ENCODE assay signal across 9 mouse cellular contexts in genomic region chr13:63072376-63072775, GRCm38 (mm10).
DNase-seq lines count a peak whose midpoint lies in the region; ATAC-seq lines count a peak whose summit lies in the region.
"Had no signal": no experiment of that assay in that cellular context is flagged by ENCODE, and none has a peak within 500 bp of the region (broad histone marks: within the 10 kb centered on the region; RNA-seq: fewer than 3 reads in every experiment).

No protein-coding gene starts in this region.

- H3K36me3 ChIP-seq in heart, embryonic 15.5 days: no peaks in the 10 kb centered on the region
- H3K36me3 ChIP-seq in lung, embryonic 16.5 days (ENCODE audit: control insufficient read depth, insufficient read depth, low read length): no peaks in the 10 kb centered on the region; the same call in 1 of the 2 replicates

- no peaks in the 10 kb centered on the region for H3K9me3 ChIP-seq in heart, embryonic 15.5 days (replicated peaks)
- no peaks in the 10 kb centered on the region for H3K9me3 ChIP-seq in lung, embryonic 16.5 days (ENCODE audit: control insufficient read depth, low read length)

- no peak overlapping the region for H3K4me2 ChIP-seq in heart, embryonic 15.5 days
- no peak overlapping the region for H3K4me2 ChIP-seq in lung, embryonic 16.5 days (ENCODE audit: low read depth, low read length)

- no peak overlapping the region for H3K9ac ChIP-seq in heart, embryonic 15.5 days
- H3K9ac ChIP-seq in lung, embryonic 16.5 days (ENCODE audit: low read length): peak overlapping the region; percentile 21; the same call in 1 of the 2 replicates

- H3K4me1 ChIP-seq in heart, embryonic 15.5 days (replicated peaks): peaks cover 20% of the 10 kb centered on the region
- H3K4me1 ChIP-seq in lung, embryonic 16.5 days (replicated peaks; ENCODE audit: control insufficient read depth, insufficient read depth, low read length): peaks cover 24% of the 10 kb centered on the region

- no peaks in the 10 kb centered on the region for H3K27me3 ChIP-seq in heart, embryonic 15.5 days
- no peaks in the 10 kb centered on the region for H3K27me3 ChIP-seq in lung, embryonic 16.5 days (ENCODE audit: control insufficient read depth, insufficient read depth, low read depth, low read length)

- DNase-seq in ES-CJ7 (ENCODE audit: low read depth, low spot score): peak; percentile 49
- no peak for DNase-seq in spleen, postnatal 4 days (ENCODE audit: low spot score in 2 of 2)
- DNase-seq in thymus, postnatal 4 days: no peak
- DNase-seq in kidney, adult 18-20 months: no peak
- DNase-seq in kidney, postnatal 10 days: no peak
- DNase-seq: adrenal gland, postnatal 14 days had no signal

- ATAC-seq in common myeloid progenitor, adult 5-6 weeks (replicated peaks; ENCODE audit: low read depth, poor library complexity, severe bottlenecking): 0 out of 2 replicates have a peak, but pooled peaks have one; percentile 36
- ATAC-seq in heart, embryonic 15.5 days (replicated peaks; ENCODE audit: insufficient number of reproducible peaks, insufficient read depth, low FRiP score, low read depth): 0 out of 2 replicates have a peak, but pooled peaks have one; percentile 31
- ATAC-seq in lung, embryonic 16.5 days (ENCODE audit: low read depth): no peak

- WGBS in heart, embryonic 15.5 days: 32% methylated on average over 3 of the region's 3 CpGs
- WGBS in lung, embryonic 16.5 days: 28% methylated on average over 3 of the region's 3 CpGs

- no peak overlapping the region for H3K4me3 ChIP-seq in heart, embryonic 15.5 days
- no peak overlapping the region for H3K4me3 ChIP-seq in lung, embryonic 16.5 days (ENCODE audit: low read length)

- H3K27ac ChIP-seq in heart, embryonic 15.5 days: peak overlapping the region; percentile 26; the same call in 1 of the 2 replicates
- peak overlapping the region; percentile 63 for H3K27ac ChIP-seq in lung, embryonic 16.5 days (ENCODE audit: low read length)
